Mouse (Mus musculus): ENCODE measurements around the gene Lmtk2. TPM values are rescaled to one million over a fixed set of nuclear protein-coding genes. Genes with fewer than 3 reads are reported as not detected.
A peak's percentile ranks its signal among the peaks of the same experiment; 100 is the strongest.

Gene Lmtk2
- polyA plus RNA-seq, 1 experiment from 2014 or later: 6.5 TPM

DNA sequence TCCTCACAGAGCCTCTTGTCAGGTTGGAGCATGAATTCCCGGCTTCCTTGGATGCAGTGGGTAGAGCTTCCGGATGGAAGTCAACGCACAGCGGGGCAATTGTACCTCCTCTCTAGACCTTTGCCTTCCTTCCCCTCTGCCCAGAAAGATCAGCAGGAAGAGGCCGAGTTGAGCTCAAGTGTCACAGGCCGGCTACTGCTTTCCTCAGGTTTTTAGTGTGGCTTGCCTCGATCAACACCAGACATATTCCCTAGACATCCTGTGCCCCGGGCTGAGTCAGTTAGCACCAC, 1.7 kb upstream of the Lmtk2 start:
- no peak for ATAC-seq (ENCODE audit: insufficient read depth, low FRiP score)
- H3K4me1 ChIP-seq (ENCODE audit: control insufficient read depth, insufficient read depth, low read length): peaks cover 8% of the 10 kb centered on the region; the same call in 1 of the 2 replicates
- 0 out of 2 replicates have a peak overlapping the region, but pooled peaks have one; percentile 5 for H3K4me2 ChIP-seq (ENCODE audit: low read depth, low read length)
- H3K27me3 ChIP-seq (ENCODE audit: control insufficient read depth, insufficient read depth, low read length): no peaks in the 10 kb centered on the region
- H3K36me3 ChIP-seq (ENCODE audit: control insufficient read depth, insufficient read depth, low read length): no peaks in the 10 kb centered on the region
- H3K27ac ChIP-seq (ENCODE audit: low read length): no peak overlapping the region
- H3K9ac ChIP-seq (ENCODE audit: low read length): peak overlapping the region; percentile 35; the same call in 1 of the 2 replicates
- 18% methylated on average over 8 of the region's 8 CpGs for WGBS
- no peak overlapping the region for H3K4me3 ChIP-seq (replicated peaks; ENCODE audit: low read length)
- no peaks in the 10 kb centered on the region for H3K9me3 ChIP-seq (replicated peaks; ENCODE audit: control insufficient read depth, low read length)

DNA sequence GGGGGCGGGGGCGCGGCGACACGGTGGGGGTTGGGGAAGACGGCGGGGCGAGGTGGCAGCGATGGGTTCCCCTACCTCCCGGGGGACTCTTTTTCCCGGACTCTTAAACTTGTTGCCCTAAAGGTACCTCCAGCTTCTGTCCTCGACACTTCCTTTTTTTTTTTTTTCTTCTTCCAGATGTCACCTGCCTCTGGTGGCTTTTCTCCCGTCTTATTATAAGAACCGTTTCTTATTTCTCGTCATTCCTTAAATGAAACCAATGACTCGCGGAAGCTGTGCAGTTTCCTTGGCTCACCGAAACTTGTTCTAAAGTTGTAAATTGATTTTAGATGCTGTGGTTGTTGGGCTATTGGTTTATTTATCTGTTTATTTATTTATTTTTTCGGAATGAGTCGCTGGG, 712 bp downstream of the Lmtk2 start:
- peaks cover 8% of the 10 kb centered on the region; the same call in 1 of the 2 replicates for H3K4me1 ChIP-seq (ENCODE audit: control insufficient read depth, insufficient read depth, low read length)
- H3K9me3 ChIP-seq (replicated peaks; ENCODE audit: control insufficient read depth, low read length): no peaks in the 10 kb centered on the region
- peak overlapping the region; percentile 80 for H3K4me3 ChIP-seq (replicated peaks; ENCODE audit: low read length)
- no peak for ATAC-seq (ENCODE audit: insufficient read depth, low FRiP score)
- peak overlapping the region; percentile 57 for H3K27ac ChIP-seq (ENCODE audit: low read length)
- H3K9ac ChIP-seq (ENCODE audit: low read length): peak overlapping the region; percentile 89
- H3K27me3 ChIP-seq (ENCODE audit: control insufficient read depth, insufficient read depth, low read length): no peaks in the 10 kb centered on the region
- WGBS: 2% methylated on average over 20 of the region's 20 CpGs
- H3K36me3 ChIP-seq (ENCODE audit: control insufficient read depth, insufficient read depth, low read length): no peaks in the 10 kb centered on the region
- H3K4me2 ChIP-seq (ENCODE audit: low read depth, low read length): peak overlapping the region; percentile 71

DNA sequence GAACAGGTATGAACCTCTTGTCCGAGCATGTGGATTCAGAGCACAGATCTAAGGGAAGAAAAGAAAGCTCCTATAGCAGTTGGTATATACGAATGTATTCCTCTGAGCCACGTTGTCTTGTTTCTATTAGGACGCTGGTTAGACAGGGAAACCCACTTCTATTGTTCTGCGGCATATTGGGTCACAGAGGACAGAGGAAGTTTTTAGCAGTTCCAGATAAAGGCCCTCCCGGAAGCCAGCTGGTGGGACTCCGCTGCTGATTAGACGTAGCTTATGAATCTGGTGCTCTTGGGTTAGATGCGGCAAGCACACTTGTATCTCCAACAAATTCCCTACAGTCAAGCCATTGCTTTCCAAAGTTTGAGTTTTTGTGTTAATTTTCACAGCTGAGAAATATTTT, 4.8 kb downstream of the Lmtk2 start:
- no peak overlapping the region for H3K4me3 ChIP-seq (replicated peaks; ENCODE audit: low read length)
- no peak for ATAC-seq (ENCODE audit: insufficient read depth, low FRiP score)
- no peak overlapping the region for H3K9ac ChIP-seq (ENCODE audit: low read length)
- peaks cover 8% of the 10 kb centered on the region; the same call in 1 of the 2 replicates for H3K4me1 ChIP-seq (ENCODE audit: control insufficient read depth, insufficient read depth, low read length)
- no peak overlapping the region for H3K4me2 ChIP-seq (ENCODE audit: low read depth, low read length)
- 53% methylated on average over 9 of the region's 9 CpGs for WGBS
- 0 out of 2 replicates have a peak overlapping the region, but pooled peaks have one; percentile 9 for H3K27ac ChIP-seq (ENCODE audit: low read length)
- no peaks in the 10 kb centered on the region for H3K27me3 ChIP-seq (ENCODE audit: control insufficient read depth, insufficient read depth, low read length)
- no peaks in the 10 kb centered on the region for H3K36me3 ChIP-seq (ENCODE audit: control insufficient read depth, insufficient read depth, low read length)
- no peaks in the 10 kb centered on the region for H3K9me3 ChIP-seq (replicated peaks; ENCODE audit: control insufficient read depth, low read length)

DNA sequence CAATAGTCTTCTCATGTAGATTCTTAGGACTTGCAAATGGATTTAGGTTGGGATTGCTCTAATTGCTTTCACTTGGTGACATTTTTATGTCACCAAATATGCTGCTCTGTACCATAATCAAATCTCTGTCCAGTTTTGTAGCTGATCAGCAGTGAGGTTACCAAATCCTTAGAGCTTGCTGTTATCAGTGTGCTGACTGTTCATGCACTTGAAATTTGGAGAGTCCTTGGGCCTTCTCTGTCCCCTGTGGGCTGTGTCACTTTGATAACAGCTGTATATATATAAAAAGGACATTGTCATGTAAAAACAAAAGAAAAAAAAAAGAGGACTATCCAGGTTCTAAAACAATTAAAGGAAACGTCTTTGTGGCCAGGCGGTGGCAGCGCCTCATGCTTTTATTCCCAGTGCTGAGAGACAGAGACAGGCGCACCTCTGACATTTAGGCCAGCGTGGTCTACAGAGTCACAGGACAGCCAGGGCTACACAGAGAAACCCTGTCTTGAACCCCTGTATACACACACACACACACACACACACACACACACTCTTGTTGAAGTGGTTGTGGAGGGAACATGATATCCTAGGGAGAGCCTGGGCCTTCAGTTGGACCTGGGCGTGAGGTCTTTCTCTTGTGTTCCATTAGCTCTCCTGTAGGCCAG, 5.4 kb downstream of the Lmtk2 start:
- ATAC-seq (ENCODE audit: insufficient read depth, low FRiP score): no peak
- Histone ChIP-seq H3K4me2 (ENCODE audit: low read depth, low read length) (no peak overlapping the region), H3K27ac (ENCODE audit: low read length) (no peak overlapping the region; the same call in 1 of the 2 replicates), H3K4me3 (replicated peaks; ENCODE audit: low read length) (no peak overlapping the region), H3K27me3 (ENCODE audit: control insufficient read depth, insufficient read depth, low read length) (no peaks in the 10 kb centered on the region), H3K36me3 (ENCODE audit: control insufficient read depth, insufficient read depth, low read length) (no peaks in the 10 kb centered on the region), H3K9ac (ENCODE audit: low read length) (no peak overlapping the region), H3K4me1 (ENCODE audit: control insufficient read depth, insufficient read depth, low read length) (peaks cover 8% of the 10 kb centered on the region; the same call in 1 of the 2 replicates), H3K9me3 (replicated peaks; ENCODE audit: control insufficient read depth, low read length) (no peaks in the 10 kb centered on the region)
- WGBS: 74% methylated on average over 6 of the region's 6 CpGs

DNA sequence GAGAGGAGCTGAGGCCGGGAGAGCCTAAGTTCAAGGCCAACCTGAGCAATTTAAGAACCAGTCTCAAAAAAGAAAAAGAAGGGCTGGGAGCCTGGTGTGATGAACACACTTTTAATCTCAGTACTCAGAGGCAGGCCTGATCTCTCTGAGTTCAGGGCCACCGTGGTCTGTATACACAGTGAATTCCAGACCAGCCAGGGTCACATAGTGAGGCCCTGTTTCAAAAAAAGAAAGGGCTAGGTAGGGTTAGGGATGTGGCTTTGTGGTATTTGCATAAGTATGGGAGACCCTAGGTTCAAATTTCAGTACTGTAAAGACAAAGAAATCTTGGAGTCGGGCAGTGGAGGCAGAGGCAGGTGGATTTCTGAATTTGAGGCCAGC, 5.9 kb downstream of the Lmtk2 start:
- H3K9me3 ChIP-seq (replicated peaks; ENCODE audit: control insufficient read depth, low read length): no peaks in the 10 kb centered on the region
- peaks cover 7% of the 10 kb centered on the region; the same call in 1 of the 2 replicates for H3K4me1 ChIP-seq (ENCODE audit: control insufficient read depth, insufficient read depth, low read length)
- H3K27me3 ChIP-seq (ENCODE audit: control insufficient read depth, insufficient read depth, low read length): no peaks in the 10 kb centered on the region
- 61% methylated on average over 3 of the region's 3 CpGs for WGBS
- no peak overlapping the region for H3K4me3 ChIP-seq (replicated peaks; ENCODE audit: low read length)
- ATAC-seq (ENCODE audit: insufficient read depth, low FRiP score): no peak
- H3K27ac ChIP-seq (ENCODE audit: low read length): no peak overlapping the region; the same call in 1 of the 2 replicates
- no peak overlapping the region for H3K9ac ChIP-seq (ENCODE audit: low read length)
- no peak overlapping the region for H3K4me2 ChIP-seq (ENCODE audit: low read depth, low read length)
- H3K36me3 ChIP-seq (ENCODE audit: control insufficient read depth, insufficient read depth, low read length): no peaks in the 10 kb centered on the region

DNA sequence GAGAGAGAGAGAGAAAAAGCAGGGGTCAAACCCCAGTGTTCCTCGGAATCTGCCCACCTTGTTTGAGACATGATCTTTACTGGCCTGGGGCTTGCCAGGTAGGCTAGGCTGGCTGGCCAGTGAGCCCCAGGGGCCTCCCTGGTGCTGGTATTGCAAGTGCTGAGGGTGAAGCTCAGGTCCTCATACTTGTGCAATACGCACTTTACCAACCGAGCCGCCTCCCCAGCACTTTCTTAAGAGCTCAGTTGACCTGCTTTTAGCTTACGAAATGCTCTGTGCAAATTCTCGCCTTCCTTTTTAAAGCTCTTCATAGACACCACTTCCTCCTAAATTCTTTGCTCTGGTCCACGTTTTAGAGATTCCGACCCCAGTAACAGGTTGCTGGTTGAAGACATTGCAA, 9.0 kb downstream of the Lmtk2 start:
- Histone ChIP-seq H3K27ac (ENCODE audit: low read length) (no peak overlapping the region), H3K4me2 (ENCODE audit: low read depth, low read length) (no peak overlapping the region), H3K4me1 (ENCODE audit: control insufficient read depth, insufficient read depth, low read length) (no peaks in the 10 kb centered on the region), H3K27me3 (ENCODE audit: control insufficient read depth, insufficient read depth, low read length) (no peaks in the 10 kb centered on the region), H3K4me3 (replicated peaks; ENCODE audit: low read length) (no peak overlapping the region), H3K36me3 (ENCODE audit: control insufficient read depth, insufficient read depth, low read length) (no peaks in the 10 kb centered on the region), H3K9ac (ENCODE audit: low read length) (no peak overlapping the region), H3K9me3 (replicated peaks; ENCODE audit: control insufficient read depth, low read length) (no peaks in the 10 kb centered on the region)
- ATAC-seq (ENCODE audit: insufficient read depth, low FRiP score): no peak; the same call in 1 of the 2 replicates
- WGBS: 82% methylated on average over 8 of the region's 8 CpGs

DNA sequence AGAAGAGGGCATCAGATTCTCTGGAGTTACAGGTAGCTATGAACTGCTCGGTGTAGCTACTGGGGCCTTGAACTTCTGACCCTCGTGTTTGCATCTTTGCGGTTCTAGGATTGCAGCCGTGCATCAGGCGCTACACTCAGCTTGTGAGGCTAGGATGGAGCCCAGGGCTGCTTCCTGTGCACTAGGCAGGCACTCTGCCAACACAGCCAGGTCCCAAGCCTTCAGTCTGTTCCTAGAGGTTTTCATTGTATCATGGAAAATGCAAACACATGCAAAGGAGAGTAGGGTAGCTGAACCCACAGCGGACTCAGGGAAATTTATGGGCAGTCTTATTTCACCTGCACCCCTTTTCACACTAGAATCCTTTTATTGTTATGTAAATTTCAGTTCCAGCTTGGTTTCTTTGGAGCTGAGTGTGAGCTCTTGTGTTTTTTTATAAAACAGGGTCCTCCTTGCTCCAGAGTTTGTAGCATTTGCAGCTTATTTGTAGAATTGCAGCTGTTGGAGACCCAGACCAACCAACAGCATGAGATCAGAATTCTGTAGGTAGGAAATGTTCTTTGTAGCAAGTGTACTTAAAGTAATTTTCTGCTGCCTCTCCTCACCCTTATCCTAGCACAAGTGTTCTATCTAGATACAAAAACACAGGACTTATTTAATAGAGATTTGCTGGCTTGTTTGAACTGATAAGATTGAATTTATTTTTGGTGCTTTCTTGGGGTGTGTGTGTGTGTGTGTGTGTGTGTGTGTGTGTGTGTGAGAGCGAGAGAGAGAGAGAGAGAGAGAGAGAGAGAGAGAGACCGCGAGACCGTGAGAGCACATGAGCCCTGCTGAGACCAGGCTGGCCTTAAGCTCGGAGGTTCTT, 12.6 kb downstream of the Lmtk2 start:
- Histone ChIP-seq H3K4me3 (replicated peaks; ENCODE audit: low read length) (no peak overlapping the region), H3K27me3 (ENCODE audit: control insufficient read depth, insufficient read depth, low read length) (no peaks in the 10 kb centered on the region), H3K9me3 (replicated peaks; ENCODE audit: control insufficient read depth, low read length) (no peaks in the 10 kb centered on the region), H3K9ac (ENCODE audit: low read length) (no peak overlapping the region), H3K36me3 (ENCODE audit: control insufficient read depth, insufficient read depth, low read length) (no peaks in the 10 kb centered on the region), H3K27ac (ENCODE audit: low read length) (peak overlapping the region; percentile 31; the same call in 1 of the 2 replicates), H3K4me1 (ENCODE audit: control insufficient read depth, insufficient read depth, low read length) (0 out of 2 replicates have a peak, but pooled peaks cover 6% of the 10 kb centered on the region), H3K4me2 (ENCODE audit: low read depth, low read length) (no peak overlapping the region)
- ATAC-seq (ENCODE audit: insufficient read depth, low FRiP score): no peak; the same call in 1 of the 2 replicates
- 65% methylated on average over 11 of the region's 11 CpGs for WGBS

DNA sequence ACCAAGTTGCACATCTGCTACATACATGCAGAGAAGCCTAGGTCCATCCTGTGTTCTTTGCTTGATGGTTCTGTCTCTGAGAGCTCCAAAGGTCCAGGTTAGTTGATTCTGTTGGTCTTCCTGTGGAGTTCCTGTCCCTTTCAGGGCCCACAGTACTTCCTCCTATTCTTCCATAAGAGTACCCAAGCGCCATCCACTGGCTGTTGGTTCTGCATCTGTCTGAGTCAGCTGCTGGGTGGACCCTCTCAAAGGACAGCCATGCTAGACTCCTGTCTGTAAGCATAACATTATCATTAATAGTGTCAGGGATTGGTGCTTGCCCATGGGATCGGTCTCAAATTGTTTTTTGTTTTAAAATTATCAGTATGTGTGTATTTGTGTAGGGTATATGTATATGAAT, 13.8 kb downstream of the Lmtk2 start:
- ATAC-seq (ENCODE audit: insufficient read depth, low FRiP score): no peak

DNA sequence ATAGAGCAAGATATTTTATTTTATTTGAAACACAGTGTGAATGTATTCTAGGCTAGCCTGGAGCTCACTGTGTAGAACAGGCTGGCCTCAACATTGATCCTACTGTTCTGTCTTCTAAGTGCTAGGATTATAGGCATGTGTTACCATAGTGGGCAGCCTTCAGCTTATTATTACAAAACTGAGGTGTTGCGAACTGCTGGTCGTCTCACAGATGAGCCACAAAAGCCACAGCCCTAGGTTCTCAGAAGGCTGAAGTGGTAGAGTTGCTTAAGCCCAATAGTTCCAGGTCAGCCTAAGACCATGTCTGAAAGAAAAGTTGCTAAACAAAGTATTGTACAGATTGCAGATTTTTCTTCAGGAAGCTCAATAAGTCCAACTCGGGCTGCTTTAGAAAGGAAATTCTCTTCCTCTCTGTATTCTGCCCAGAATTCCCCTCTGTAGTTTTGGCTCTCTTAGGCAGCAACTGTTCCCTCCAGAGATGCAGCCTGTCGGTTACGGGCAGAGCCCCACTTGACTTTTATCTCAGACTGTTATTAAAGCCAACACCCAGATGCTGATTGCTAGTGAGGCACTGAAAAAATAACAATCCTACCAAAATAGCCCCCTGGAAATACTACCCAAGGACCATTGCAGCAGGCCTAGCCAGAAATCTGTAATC, 14.9 kb downstream of the Lmtk2 start:
- WGBS: 70% methylated on average over 5 of the region's 5 CpGs
- H3K4me3 ChIP-seq (replicated peaks; ENCODE audit: low read length): no peak overlapping the region
- no peak overlapping the region for H3K27ac ChIP-seq (ENCODE audit: low read length)
- H3K9me3 ChIP-seq (replicated peaks; ENCODE audit: control insufficient read depth, low read length): no peaks in the 10 kb centered on the region
- H3K27me3 ChIP-seq (ENCODE audit: control insufficient read depth, insufficient read depth, low read length): no peaks in the 10 kb centered on the region
- ATAC-seq (ENCODE audit: insufficient read depth, low FRiP score): no peak
- peaks cover 6% of the 10 kb centered on the region; the same call in 1 of the 2 replicates for H3K4me1 ChIP-seq (ENCODE audit: control insufficient read depth, insufficient read depth, low read length)
- no peaks in the 10 kb centered on the region for H3K36me3 ChIP-seq (ENCODE audit: control insufficient read depth, insufficient read depth, low read length)
- no peak overlapping the region for H3K4me2 ChIP-seq (ENCODE audit: low read depth, low read length)
- no peak overlapping the region for H3K9ac ChIP-seq (ENCODE audit: low read length)

More for the DNA sequence above, 13.8 kb downstream of the Lmtk2 start:
- Histone ChIP-seq H3K36me3 (ENCODE audit: control insufficient read depth, insufficient read depth, low read length) (no peaks in the 10 kb centered on the region), H3K4me2 (ENCODE audit: low read depth, low read length) (no peak overlapping the region), H3K27ac (ENCODE audit: low read length) (no peak overlapping the region), H3K4me3 (replicated peaks; ENCODE audit: low read length) (no peak overlapping the region), H3K4me1 (ENCODE audit: control insufficient read depth, insufficient read depth, low read length) (0 out of 2 replicates have a peak, but pooled peaks cover 6% of the 10 kb centered on the region), H3K9me3 (replicated peaks; ENCODE audit: control insufficient read depth, low read length) (no peaks in the 10 kb centered on the region), H3K27me3 (ENCODE audit: control insufficient read depth, insufficient read depth, low read length) (no peaks in the 10 kb centered on the region), H3K9ac (ENCODE audit: low read length) (no peak overlapping the region)
- 76% methylated on average over 2 of the region's 2 CpGs for WGBS

Data from stomach, embryonic 16.5 days (tissue).